In the genomic region with DNA sequence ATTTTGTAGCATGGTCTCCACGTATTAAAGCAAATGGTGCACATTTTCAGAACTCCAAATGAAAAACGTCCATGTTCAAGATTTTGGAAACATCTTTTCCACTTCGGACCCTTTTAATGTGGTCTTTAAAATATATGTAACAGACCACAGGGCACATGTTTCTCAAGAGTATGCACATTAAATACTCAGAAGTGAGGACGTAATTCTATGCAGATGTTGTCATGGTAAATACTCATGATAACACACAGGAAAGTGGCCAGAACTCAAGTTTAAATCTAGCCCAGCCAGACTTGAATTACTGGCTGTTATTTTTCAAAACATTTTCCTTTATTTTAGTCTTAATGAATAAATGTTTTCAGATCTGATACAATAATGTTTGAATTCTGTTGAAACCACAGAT, we compare ENCODE assay signal across 25 mouse cellular contexts.
DNase-seq lines count a peak whose midpoint lies in the region; ATAC-seq lines count a peak whose summit lies in the region.
"Had no signal": no experiment of that assay in that cellular context is flagged by ENCODE, and none has a peak within 500 bp of the region (broad histone marks: within the 10 kb centered on the region; RNA-seq: fewer than 3 reads in every experiment).

No protein-coding gene starts in this region.

- no peaks in the 10 kb centered on the region for H3K36me3 ChIP-seq in embryonic facial prominence, embryonic 11.5 days (replicated peaks; ENCODE audit: control insufficient read depth, insufficient read depth, low read depth, low read length)
- H3K36me3 ChIP-seq in embryonic facial prominence, embryonic 10.5 days (replicated peaks), result no peaks in the 10 kb centered on the region
- H3K36me3 ChIP-seq in embryonic facial prominence, embryonic 15.5 days, result no peaks in the 10 kb centered on the region
- no peaks in the 10 kb centered on the region for H3K36me3 ChIP-seq in limb, embryonic 15.5 days
- H3K36me3 ChIP-seq: embryonic facial prominence, embryonic 12.5 days; G1E; hindbrain, embryonic 12.5 days; hindbrain, embryonic 15.5 days had no signal

- no peak overlapping the region for H3K4me2 ChIP-seq in embryonic facial prominence, embryonic 11.5 days (ENCODE audit: low read depth, low read length)
- H3K4me2 ChIP-seq in embryonic facial prominence, embryonic 15.5 days (replicated peaks), result no peak overlapping the region
- H3K4me2 ChIP-seq in limb, embryonic 15.5 days, result no peak overlapping the region
- H3K4me2 ChIP-seq: embryonic facial prominence, embryonic 12.5 days; heart, embryonic 11.5 days; hindbrain, embryonic 12.5 days; hindbrain, embryonic 15.5 days had no signal

- H3K27ac ChIP-seq in embryonic facial prominence, embryonic 11.5 days (replicated peaks; ENCODE audit: low read depth, low read length), result no peak overlapping the region
- H3K27ac ChIP-seq in embryonic facial prominence, embryonic 10.5 days (replicated peaks), result no peak overlapping the region
- peak overlapping the region; percentile 18; the same call in 1 of the 2 replicates for H3K27ac ChIP-seq in embryonic facial prominence, embryonic 15.5 days (replicated peaks)
- H3K27ac ChIP-seq in limb, embryonic 15.5 days, result 0 out of 2 replicates have a peak overlapping the region, but pooled peaks have one; percentile 33
- H3K27ac ChIP-seq: gastrocnemius, adult 2 months; hindbrain, embryonic 12.5 days; hindbrain, embryonic 15.5 days had no signal

- H3K9ac ChIP-seq in embryonic facial prominence, embryonic 11.5 days (replicated peaks; ENCODE audit: low read length), result no peak overlapping the region
- H3K9ac ChIP-seq in embryonic facial prominence, embryonic 15.5 days, result no peak overlapping the region
- no peak overlapping the region for H3K9ac ChIP-seq in limb, embryonic 15.5 days
- H3K9ac ChIP-seq: embryonic facial prominence, embryonic 12.5 days; forebrain, postnatal 0 days; hindbrain, embryonic 12.5 days; hindbrain, embryonic 15.5 days had no signal

- no peaks in the 10 kb centered on the region for H3K27me3 ChIP-seq in embryonic facial prominence, embryonic 11.5 days (ENCODE audit: control insufficient read depth, insufficient read depth, low read length)
- no peaks in the 10 kb centered on the region for H3K27me3 ChIP-seq in embryonic facial prominence, embryonic 10.5 days (replicated peaks; ENCODE audit: low read depth, poor library complexity, severe bottlenecking)
- H3K27me3 ChIP-seq in embryonic facial prominence, embryonic 15.5 days, result no peaks in the 10 kb centered on the region
- no peaks in the 10 kb centered on the region for H3K27me3 ChIP-seq in limb, embryonic 15.5 days
- H3K27me3 ChIP-seq: CH12.LX; embryonic facial prominence, embryonic 12.5 days; hindbrain, embryonic 12.5 days; hindbrain, embryonic 15.5 days had no signal

- H3K9me3 ChIP-seq in embryonic facial prominence, embryonic 11.5 days (replicated peaks; ENCODE audit: control insufficient read depth, low read length), result no peaks in the 10 kb centered on the region
- no peaks in the 10 kb centered on the region for H3K9me3 ChIP-seq in embryonic facial prominence, embryonic 10.5 days
- H3K9me3 ChIP-seq in embryonic facial prominence, embryonic 15.5 days (replicated peaks), result no peaks in the 10 kb centered on the region
- H3K9me3 ChIP-seq in limb, embryonic 15.5 days, result no peaks in the 10 kb centered on the region
- H3K9me3 ChIP-seq: embryonic facial prominence, embryonic 12.5 days; G1E; hindbrain, embryonic 12.5 days; hindbrain, embryonic 15.5 days had no signal

- 53% methylated on average over 4 of the region's 4 CpGs for WGBS in embryonic facial prominence, embryonic 11.5 days
- 74% methylated on average over 4 of the region's 4 CpGs for WGBS in embryonic facial prominence, embryonic 10.5 days
- 33% methylated on average over 4 of the region's 4 CpGs for WGBS in embryonic facial prominence, embryonic 15.5 days
- WGBS in limb, embryonic 15.5 days, result 27% methylated on average over 4 of the region's 4 CpGs

- no peaks in the 10 kb centered on the region for H3K4me1 ChIP-seq in embryonic facial prominence, embryonic 11.5 days (ENCODE audit: control insufficient read depth, insufficient read depth, low read length)
- peaks cover 5% of the 10 kb centered on the region; the same call in 1 of the 2 replicates for H3K4me1 ChIP-seq in embryonic facial prominence, embryonic 10.5 days
- H3K4me1 ChIP-seq in embryonic facial prominence, embryonic 15.5 days, result no peaks in the 10 kb centered on the region
- no peaks in the 10 kb centered on the region for H3K4me1 ChIP-seq in limb, embryonic 15.5 days
- H3K4me1 ChIP-seq: embryonic facial prominence, embryonic 12.5 days; hindbrain, embryonic 12.5 days; hindbrain, embryonic 15.5 days had no signal

- DNase-seq in embryonic facial prominence, embryonic 11.5 days (ENCODE audit: low spot score), result peak; percentile 59
- no peak for DNase-seq in embryonic facial prominence, embryonic 10.5 days (ENCODE audit: low spot score)
- peak; percentile 43 for DNase-seq in NIH3T3 (ENCODE audit: low read depth)
- DNase-seq in kidney, postnatal 14 days, result no peak
- no peak for DNase-seq in spleen, adult 12 weeks (ENCODE audit: low spot score)
- DNase-seq: adrenal gland, adult 2 months; adrenal gland, postnatal 14 days; cerebellum, adult 11 months; cerebellum, adult 8-10 months; cerebellum, postnatal 10 days; cerebellum, postnatal 36 days; embryo, embryonic 11 days; forebrain, postnatal 0 days; gastrocnemius, adult 2 months; gastrocnemius, postnatal 14 days; heart, adult 11 months had no signal

- H3K4me3 ChIP-seq in embryonic facial prominence, embryonic 11.5 days (ENCODE audit: low read depth, low read length), result no peak overlapping the region
- H3K4me3 ChIP-seq in embryonic facial prominence, embryonic 10.5 days, result no peak overlapping the region
- H3K4me3 ChIP-seq in embryonic facial prominence, embryonic 15.5 days (replicated peaks), result no peak overlapping the region
- H3K4me3 ChIP-seq in limb, embryonic 15.5 days, result no peak overlapping the region
- H3K4me3 ChIP-seq: embryonic facial prominence, embryonic 12.5 days; gastrocnemius, adult 2 months; hindbrain, embryonic 12.5 days; hindbrain, embryonic 15.5 days had no signal

- ATAC-seq in embryonic facial prominence, embryonic 11.5 days (replicated peaks; ENCODE audit: insufficient number of reproducible peaks, low FRiP score, low TSS enrichment, low read depth), result no peak
- ATAC-seq in embryonic facial prominence, embryonic 15.5 days (ENCODE audit: insufficient number of reproducible peaks, low FRiP score, low TSS enrichment, low read depth), result no peak
- no peak for ATAC-seq in limb, embryonic 15.5 days (ENCODE audit: insufficient number of reproducible peaks, low FRiP score, low TSS enrichment, low read depth)
- ATAC-seq: forebrain, embryonic 14.5 days; forebrain, postnatal 0 days had no signal

Comparison
In these comparisons a context has a peak if more than half of its experiments do, and no peak if none do; other contexts are left out.
1. DNase-seq: peak in embryonic facial prominence, embryonic 11.5 days (single experiment) and NIH3T3 (single experiment); none in embryonic facial prominence, embryonic 10.5 days (single experiment), kidney, postnatal 14 days (single experiment) and spleen, adult 12 weeks (single experiment).
2. H3K27ac ChIP-seq: peak in embryonic facial prominence, embryonic 15.5 days (single experiment) and limb, embryonic 15.5 days (single experiment); none in embryonic facial prominence, embryonic 11.5 days (single experiment) and embryonic facial prominence, embryonic 10.5 days (single experiment).